Comparison of ENCODE assay signal across 8 mouse cellular contexts in the genomic region with DNA sequence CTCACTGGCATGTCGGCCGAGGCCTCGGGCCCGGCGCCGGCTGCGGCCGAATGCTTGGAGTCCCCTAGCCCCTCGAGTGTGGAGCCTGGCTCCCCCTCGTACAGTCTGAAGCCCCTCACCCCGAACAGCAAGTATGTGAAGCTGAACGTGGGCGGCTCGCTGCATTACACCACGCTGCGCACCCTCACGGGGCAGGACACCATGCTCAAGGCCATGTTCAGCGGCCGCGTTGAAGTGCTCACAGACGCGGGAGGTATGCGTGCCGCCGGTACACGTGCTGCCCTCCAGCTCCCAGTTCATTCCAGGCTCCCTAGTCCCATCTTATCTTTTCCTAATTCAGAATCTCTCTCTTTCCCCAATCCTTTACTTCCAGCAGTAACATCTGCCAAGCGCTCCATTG. TPM values are rescaled to one million over a fixed set of nuclear protein-coding genes. Genes with fewer than 3 reads are reported as not detected.
DNase-seq lines count a peak whose midpoint lies in the region; ATAC-seq and TF ChIP-seq lines count a peak whose summit lies in the region.

No protein-coding gene starts in this region.

- H3K79me2 ChIP-seq in CH12.LX (replicated peaks; ENCODE audit: control insufficient read depth, extremely low read depth, insufficient read depth, poor library complexity, severe bottlenecking) (peaks cover 21% of the 10 kb centered on the region), myocyte (ENCODE audit: control insufficient read depth, insufficient read depth) (no peaks in the 10 kb centered on the region)

- no peak for TF ChIP-seq CTCF in CH12.LX (conservative IDR thresholded peaks at IDR 0.05 in 1 of 2, IDR thresholded peaks at IDR 0.05 in 1 of 2; ENCODE audit: low read depth in 2 of 2, low read length in 2 of 2)
- TF ChIP-seq CTCF in embryonic fibroblast, embryonic 13.5 days (IDR thresholded peaks at IDR 0.05; ENCODE audit: borderline replicate concordance, insufficient read depth, low read length), result no peak

- in situ Hi-C loops in CH12.LX (cut with MboI; ENCODE audit: low pct_ligation_motif_present, low pct_unique_long_range_greater_than_20kb, low sequenced_read_pairs), result no loop called here

- peak overlapping the region; percentile 22; the same call in 1 of the 2 replicates for H3K27ac ChIP-seq in CH12.LX (ENCODE audit: insufficient read depth, low read depth)
- 0 out of 2 replicates have a peak overlapping the region, but pooled peaks have one; percentile 3 for H3K27ac ChIP-seq in embryonic fibroblast, embryonic 13.5 days (ENCODE audit: insufficient read depth, low read length)
- peak overlapping the region; percentile 83 for H3K27ac ChIP-seq in limb, embryonic 12.5 days

- no peak for TF ChIP-seq EP300 in CH12.LX (IDR thresholded peaks at IDR 0.05; ENCODE audit: low read length)

- peak overlapping the region; percentile 96 to 100 (median 98) for H3K4me3 ChIP-seq in CH12.LX (replicated peaks in 1 of 3; ENCODE audit: low read depth in 2 of 3, low read length in 2 of 3, poor library complexity in 1 of 3)
- H3K4me3 ChIP-seq in embryonic fibroblast, embryonic 13.5 days (ENCODE audit: insufficient read depth, low read length), result peak overlapping the region; percentile 67
- H3K4me3 ChIP-seq in limb, embryonic 12.5 days (replicated peaks), result peak overlapping the region; percentile 84
- peak overlapping the region; percentile 65 for H3K4me3 ChIP-seq in myocyte

- peak overlapping the region; percentile 64 for H3ac ChIP-seq in myocyte (ENCODE audit: control insufficient read depth, insufficient read length)

- no peaks in the 10 kb centered on the region for H3K9me3 ChIP-seq in CH12.LX (replicated peaks; ENCODE audit: low read length)
- H3K9me3 ChIP-seq in limb, embryonic 12.5 days, result no peaks in the 10 kb centered on the region

- DNase-seq in frontal cortex, postnatal 36 days (ENCODE audit: low spot score in 2 of 2), result peak; percentile 29 to 36
- no peak for DNase-seq in frontal cortex, postnatal 25 days (ENCODE audit: low spot score in 2 of 2)
- DNase-seq in CH12.LX (ENCODE audit: extremely low read depth), result no peak
- no peak for DNase-seq in gastrocnemius, postnatal 25 days
- DNase-seq in right cerebral cortex, postnatal 36 days (ENCODE audit: low spot score in 2 of 2), result no peak

- H3K36me3 ChIP-seq in CH12.LX (replicated peaks in 1 of 2; ENCODE audit: control insufficient read depth in 1 of 2, insufficient read depth in 1 of 2, low read length in 1 of 2) (peaks cover 11 to 36% of the 10 kb centered on the region in 2 experiments), myocyte (ENCODE audit: control insufficient read depth, insufficient read depth) (no peaks in the 10 kb centered on the region)
- peaks cover 32% of the 10 kb centered on the region for H3K36me3 ChIP-seq in limb, embryonic 12.5 days

- peak overlapping the region; percentile 94 for H3K9ac ChIP-seq in CH12.LX (ENCODE audit: insufficient read depth, low read depth)
- peak overlapping the region; percentile 81 for H3K9ac ChIP-seq in limb, embryonic 12.5 days (replicated peaks)

- H3K4me2 ChIP-seq in CH12.LX (ENCODE audit: insufficient read depth, low read depth, poor library complexity, severe bottlenecking) (peak overlapping the region; percentile 59), myocyte (ENCODE audit: low read depth) (peak overlapping the region; percentile 99)
- peak overlapping the region; percentile 90 for H3K4me2 ChIP-seq in limb, embryonic 12.5 days

- WGBS in limb, embryonic 12.5 days, result under 1% methylated on average over 27 of the region's 27 CpGs

- H3K27me3 ChIP-seq in CH12.LX (replicated peaks) (no peaks in the 10 kb centered on the region), myocyte (ENCODE audit: control insufficient read depth, insufficient read depth, insufficient read length) (no peaks in the 10 kb centered on the region)
- no peaks in the 10 kb centered on the region for H3K27me3 ChIP-seq in limb, embryonic 12.5 days

- peaks cover 10 to 34% of the 10 kb centered on the region in 2 experiments; a peak in 3 of 4 replicates for H3K4me1 ChIP-seq in CH12.LX (ENCODE audit: control insufficient read depth in 1 of 2, insufficient read depth in 2 of 2)
- H3K4me1 ChIP-seq in embryonic fibroblast, embryonic 13.5 days (ENCODE audit: control insufficient read depth, insufficient read depth, low read length), result no peaks in the 10 kb centered on the region
- peaks cover 9% of the 10 kb centered on the region for H3K4me1 ChIP-seq in limb, embryonic 12.5 days (replicated peaks)

- TF ChIP-seq POLR2A in CH12.LX (IDR thresholded peaks at IDR 0.05; ENCODE audit: low read depth, low read length) (no peak), myocyte (IDR thresholded peaks at IDR 0.05; ENCODE audit: insufficient read length, low read depth) (no peak)
- peak; percentile 2; the same call in 1 of the 2 replicates for TF ChIP-seq POLR2A in embryonic fibroblast, embryonic 13.5 days (IDR thresholded peaks at IDR 0.05; ENCODE audit: low read depth, low read length)

- dilution Hi-C loops in CH12.LX (cut with MboI; ENCODE audit: extremely low pct_ligation_motif_present, extremely low pct_unique_long_range_greater_than_20kb, low sequenced_read_pairs), result no loop called here

- TF ChIP-seq RAD21 in CH12.LX (IDR thresholded peaks at IDR 0.05; ENCODE audit: low read depth, low read length), result no peak

- ATAC-seq in limb, embryonic 12.5 days (ENCODE audit: insufficient number of reproducible peaks, insufficient read depth, low FRiP score, low TSS enrichment, low read depth), result peak; percentile 71

TF ChIP-seq in CH12.LX, 34 proteins besides CTCF, POLR2A, EP300 and RAD21 (continues in another document):
- TF ChIP-seq MEF2A (IDR thresholded peaks at IDR 0.05; ENCODE audit: borderline replicate concordance, low read depth, low read length) (no peak), ZC3H11A (IDR thresholded peaks at IDR 0.05; ENCODE audit: low read depth, low read length) (no peak), JUN (IDR thresholded peaks at IDR 0.05; ENCODE audit: insufficient read depth, low read depth, low read length) (no peak), SIN3A (IDR thresholded peaks at IDR 0.05; ENCODE audit: low read length) (0 out of 2 replicates have a peak, but pooled peaks have one; percentile 4), MXI1 (IDR thresholded peaks at IDR 0.05; ENCODE audit: low read depth, low read length) (peak; percentile 66), ELF1 (IDR thresholded peaks at IDR 0.05; ENCODE audit: low read depth, low read length) (no peak), NRF1 (IDR thresholded peaks at IDR 0.05; ENCODE audit: low read depth, low read length) (no peak)

TF ChIP-seq in myocyte, 11 proteins besides CTCF, POLR2A, EP300 and RAD21:
- TF ChIP-seq MYOG (IDR thresholded peaks at IDR 0.05; ENCODE audit: control insufficient read depth in 1 of 3, insufficient read depth in 1 of 3, insufficient read length in 2 of 3, low read depth in 2 of 3) (no peak), CEBPB (IDR thresholded peaks at IDR 0.05; ENCODE audit: insufficient read depth, poor library complexity, severe bottlenecking) (no peak), MAX (IDR thresholded peaks at IDR 0.05; ENCODE audit: low read depth) (no peak)

RNA-seq across cellular contexts. Expression of gene Kctd13, which starts 0.4 kb away (rescaled TPM):
- total RNA-seq in CH12.LX (2012; rRNA removed) (35.0 and 37.5 TPM in 2 replicates), CH12.LX (2014; rRNA removed) (16.4 and 19.0 TPM in 2 replicates)
- polyA plus RNA-seq in CH12.LX (2012; ENCODE audit: insufficient read length, low read depth) (35.2 and 40.4 TPM in 2 replicates), myocyte (2012; fragmentation: generic; extraction: Trizol) (14.6 TPM)
- 9.0 and 9.1 TPM in 2 replicates for polyA plus RNA-seq in embryonic fibroblast, embryonic 13.5 days (2011; ENCODE audit: insufficient read length, low read depth, missing spikeins)
- 18.3 and 19.7 TPM in 2 replicates for polyA plus RNA-seq in limb, embryonic 12.5 days (2016; fragmentation: Nextera tagmentation; extraction: Ambion mirVana)
- 1 to 10 TPM; 1.8 to 2.2 TPM for total RNA-seq in gastrocnemius, postnatal 25 days (2021)

RNA-seq across cellular contexts. Expression of gene Tmem219, which starts 6.3 kb away (rescaled TPM):
- 39.7 and 43.2 TPM in 2 replicates for total RNA-seq in CH12.LX (2012; rRNA removed)
- total RNA-seq in CH12.LX (2014; rRNA removed), result 31.3 and 33.4 TPM in 2 replicates
- polyA plus RNA-seq in CH12.LX (2012; ENCODE audit: insufficient read length, low read depth), result 37.4 and 39.3 TPM in 2 replicates
- 30.7 and 33.6 TPM in 2 replicates for polyA plus RNA-seq in embryonic fibroblast, embryonic 13.5 days (2011; ENCODE audit: insufficient read length, low read depth, missing spikeins)
- 17.7 and 18.0 TPM in 2 replicates for polyA plus RNA-seq in limb, embryonic 12.5 days (2016; fragmentation: Nextera tagmentation; extraction: Ambion mirVana)
- 34.1 TPM for polyA plus RNA-seq in myocyte (2012; fragmentation: generic; extraction: Trizol)
- total RNA-seq in gastrocnemius, postnatal 25 days (2021), result 1 to 10 TPM; 8.2 to 9.1 TPM

RNA-seq across cellular contexts. Expression of gene Asphd1, which starts 20.3 kb away (rescaled TPM):
- total RNA-seq in CH12.LX (2012; rRNA removed), result 0.08 TPM in 1 of 2 replicates, not detected in the other
- not detected in 2 replicates for total RNA-seq in CH12.LX (2014; rRNA removed)
- 1.3 and 1.8 TPM in 2 replicates for polyA plus RNA-seq in CH12.LX (2012; ENCODE audit: insufficient read length, low read depth)
- 0.30 TPM in 1 of 2 replicates, not detected in the other for polyA plus RNA-seq in embryonic fibroblast, embryonic 13.5 days (2011; ENCODE audit: insufficient read length, low read depth, missing spikeins)
- 0.17 and 0.30 TPM in 2 replicates for polyA plus RNA-seq in limb, embryonic 12.5 days (2016; fragmentation: Nextera tagmentation; extraction: Ambion mirVana)
- polyA plus RNA-seq in myocyte (2012; fragmentation: generic; extraction: Trizol), result 0.11 TPM
- total RNA-seq in gastrocnemius, postnatal 25 days (2021), result not detected

RNA-seq across cellular contexts. Expression of gene Sez6l2, which starts 21.3 kb away (rescaled TPM):
- 7.2 and 8.8 TPM in 2 replicates for total RNA-seq in CH12.LX (2012; rRNA removed)
- total RNA-seq in CH12.LX (2014; rRNA removed), result 8.9 and 9.9 TPM in 2 replicates
- 29.2 and 29.3 TPM in 2 replicates for polyA plus RNA-seq in CH12.LX (2012; ENCODE audit: insufficient read length, low read depth)
- not detected in 2 replicates for polyA plus RNA-seq in embryonic fibroblast, embryonic 13.5 days (2011; ENCODE audit: insufficient read length, low read depth, missing spikeins)
- 0.14 and 0.35 TPM in 2 replicates for polyA plus RNA-seq in limb, embryonic 12.5 days (2016; fragmentation: Nextera tagmentation; extraction: Ambion mirVana)
- 0.10 TPM for polyA plus RNA-seq in myocyte (2012; fragmentation: generic; extraction: Trizol)
- 1 to 10 TPM; 1.6 to 1.7 TPM for total RNA-seq in gastrocnemius, postnatal 25 days (2021)

RNA-seq across cellular contexts. Expression of gene Taok2, which starts 44.5 kb away (rescaled TPM):
- total RNA-seq in CH12.LX (2012; rRNA removed) (28.5 and 29.0 TPM in 2 replicates), CH12.LX (2014; rRNA removed) (13.6 and 15.3 TPM in 2 replicates)
- polyA plus RNA-seq in CH12.LX (2012; ENCODE audit: insufficient read length, low read depth) (32.2 and 33.0 TPM in 2 replicates), myocyte (2012; fragmentation: generic; extraction: Trizol) (26.6 TPM)
- polyA plus RNA-seq in embryonic fibroblast, embryonic 13.5 days (2011; ENCODE audit: insufficient read length, low read depth, missing spikeins), result 42.0 and 45.4 TPM in 2 replicates
- 58.2 and 60.3 TPM in 2 replicates for polyA plus RNA-seq in limb, embryonic 12.5 days (2016; fragmentation: Nextera tagmentation; extraction: Ambion mirVana)
- total RNA-seq in gastrocnemius, postnatal 25 days (2021), result 10 to 100 TPM; 20.3 to 26.4 TPM

Comparison
In these comparisons a context has a peak if more than half of its experiments do, and no peak if none do; other contexts are left out.
1. DNase-seq: peak in frontal cortex, postnatal 36 days (2 of 2); none in frontal cortex, postnatal 25 days (0 of 2), CH12.LX (single experiment), gastrocnemius, postnatal 25 days (single experiment) and right cerebral cortex, postnatal 36 days (0 of 2).
2. H3K27ac ChIP-seq: peak in every context shown above with its lines; median percentile 83 in limb, embryonic 12.5 days; 22 in CH12.LX; 3 in embryonic fibroblast, embryonic 13.5 days.
3. Peak in every context shown above with its lines, with median percentiles within 50 percentile points of each other: H3K4me2 ChIP-seq and H3K4me3 ChIP-seq.